Mouse (Mus musculus) lung, postnatal 0 days (tissue): ENCODE measurements at regions not wholly inside any gene's neighbourhood (a gene's known extent, or its start where the extent isn't known, plus 50 kb on each side); places are given as distances from the start of the nearest gene placed in this dataset.

Experiments used
- CTCF ChIP-seq: IDR thresholded peaks from 2 replicates; pipeline ENCODE4 v1.5.1; 2016; ENCODE audit warnings: antibody characterized with exemption, mild to moderate bottlenecking
- EP300 ChIP-seq: IDR thresholded peaks from 2 replicates; pipeline ENCODE4 v1.6.1; 2016; ENCODE audit warnings: antibody characterized with exemption, mild to moderate bottlenecking, control low read depth

DNA sequence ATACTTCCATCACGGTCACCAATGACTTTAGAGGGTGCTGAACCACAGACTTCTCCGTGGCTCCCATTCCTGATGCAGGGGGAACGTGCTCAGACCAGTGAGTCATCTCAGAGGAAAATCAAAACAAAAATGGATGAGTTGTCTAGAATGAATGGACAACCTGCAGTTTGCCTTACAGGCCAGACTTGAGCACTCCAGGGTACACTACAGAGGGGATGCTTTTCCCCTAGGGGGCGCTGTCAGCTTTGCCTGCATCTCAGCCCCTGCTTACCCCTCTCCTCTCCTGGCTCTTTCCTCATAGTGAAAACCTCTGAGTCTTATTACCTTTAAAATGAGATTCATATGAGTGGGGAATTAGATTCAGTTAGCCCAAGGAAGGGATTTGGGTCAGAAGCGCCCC is 75.4 kb upstream of the Wscd1 start:
- TF ChIP-seq CTCF (peak; percentile 65), EP300 (no peak)
